Mouse (Mus musculus) heart, embryonic 16.5 days (tissue): ENCODE data around the gene Auts2. TPM values are rescaled to one million over a fixed set of nuclear protein-coding genes. Genes with fewer than 3 reads are reported as not detected.

Experiments
- ATAC-seq: fragments of 200-750 bp; cut with Nextera tagmentation; replicated peaks from 2 replicates; pipeline ENCODE4 v1.8.0; 2017; ENCODE audit warnings: moderate number of reproducible peaks; ENCODE audit not compliant: insufficient read depth, low FRiP score; ENCODE audit errors: extremely low read depth
- H3K27ac ChIP-seq: fragments of 300-500 bp; sonication (generic); 2 replicates; pipeline ENCODE4 v1.5.1; 2014; ENCODE audit warnings: mild to moderate bottlenecking, low read length, control low read depth, moderate library complexity
- H3K27me3 ChIP-seq: fragments of 300-500 bp; sonication (generic); 2 replicates; pipeline ENCODE4 v1.6.1; 2014; ENCODE audit warnings: low read length, mixed read lengths; ENCODE audit not compliant: control insufficient read depth, insufficient read depth
- H3K36me3 ChIP-seq: fragments of 300-500 bp; sonication (generic); 2 replicates; pipeline ENCODE4 v1.6.1; 2014; ENCODE audit not compliant: control insufficient read depth, insufficient read depth
- H3K4me1 ChIP-seq: fragments of 300-500 bp; sonication (generic); 2 replicates; pipeline ENCODE4 v1.6.1; 2014; ENCODE audit warnings: low read length, mixed read lengths; ENCODE audit not compliant: control insufficient read depth, insufficient read depth
- H3K4me2 ChIP-seq: fragments of 300-500 bp; sonication (generic); 2 replicates; pipeline ENCODE4 v1.6.1; 2014; ENCODE audit warnings: low read depth, mild to moderate bottlenecking, control low read depth, low read length
- H3K4me3 ChIP-seq: fragments of 300-500 bp; sonication (generic); 2 replicates; pipeline ENCODE4 v1.5.1; 2014; ENCODE audit warnings: mild to moderate bottlenecking, control low read depth, low read length
- H3K9ac ChIP-seq: fragments of 300-500 bp; sonication (generic); 2 replicates; pipeline ENCODE4 v1.6.1; 2014; ENCODE audit warnings: low read length, control low read depth
- H3K9me3 ChIP-seq: fragments of 300-500 bp; sonication (generic); replicated peaks from 2 replicates; pipeline ENCODE4 v1.6.1; 2016; ENCODE audit warnings: low read length; ENCODE audit not compliant: control insufficient read depth
- WGBS: fragments of 180-500 bp; shearing (Covaris S2); extraction: QIAGEN DNeasy Blood & Tissue Kit; methylation state at CpG from one replicate; pipeline ENCODE4 v1.1.7; 2014; 5-methylcytosine and 5-hydroxymethylcytosine counted together
- polyA plus RNA-seq: library from polyadenylated mRNA; unstranded; fragments of >200 nt; fragmentation: Nextera tagmentation; extraction: Ambion mirVana; gene quantifications from 2 replicates; pipeline ENCODE4 v1.2.1, GENCODE M21; 2015

The Auts2 gene
- polyA plus RNA-seq, 1 experiment from 2014 or later: 16.3 TPM

- H3K36me3 ChIP-seq: no peaks in the 10 kb centered on the region
- no peaks in the 10 kb centered on the region for H3K27me3 ChIP-seq
- H3K27ac ChIP-seq: peak overlapping the region; percentile 84
- WGBS: 37% methylated on average over 11 of the region's 11 CpGs
- H3K9ac ChIP-seq: no peak overlapping the region
- H3K4me1 ChIP-seq: peaks cover 21% of the 10 kb centered on the region
- H3K4me2 ChIP-seq: no peak overlapping the region
- H3K9me3 ChIP-seq: no peaks in the 10 kb centered on the region
- H3K4me3 ChIP-seq: no peak overlapping the region
- ATAC-seq: peak; percentile 74
These were observed 892.7 kb downstream of the Auts2 start for GRCm38 (mm10) chr5:131650381-131650891.

GRCm38 (mm10) chr5:131647683-131648119 is 895.4 kb downstream of the Auts2 start:
- H3K27me3 ChIP-seq: no peaks in the 10 kb centered on the region
- no peaks in the 10 kb centered on the region for H3K9me3 ChIP-seq
- WGBS: 15% methylated on average over 4 of the region's 4 CpGs
- no peak; the same call in 1 of the 2 replicates for ATAC-seq
- no peak overlapping the region for H3K4me3 ChIP-seq
- peak overlapping the region; percentile 37 for H3K27ac ChIP-seq
- H3K4me1 ChIP-seq: peaks cover 26% of the 10 kb centered on the region
- peak overlapping the region; percentile 27; the same call in 1 of the 2 replicates for H3K4me2 ChIP-seq
- H3K9ac ChIP-seq: peak overlapping the region; percentile 23; the same call in 1 of the 2 replicates
- no peaks in the 10 kb centered on the region for H3K36me3 ChIP-seq

- WGBS: 36% methylated on average over 4 of the region's 4 CpGs
- Histone ChIP-seq H3K9ac (peak overlapping the region; percentile 23; the same call in 1 of the 2 replicates), H3K36me3 (no peaks in the 10 kb centered on the region), H3K4me2 (peak overlapping the region; percentile 27; the same call in 1 of the 2 replicates), H3K4me1 (peaks cover 30% of the 10 kb centered on the region), H3K4me3 (no peak overlapping the region), H3K27me3 (no peaks in the 10 kb centered on the region), H3K9me3 (no peaks in the 10 kb centered on the region), H3K27ac (peak overlapping the region; percentile 37)
- peak; percentile 82; the same call in 1 of the 2 replicates for ATAC-seq
These were observed 896.0 kb downstream of the Auts2 start for GRCm38 (mm10) chr5:131647104-131647682.

DNA sequence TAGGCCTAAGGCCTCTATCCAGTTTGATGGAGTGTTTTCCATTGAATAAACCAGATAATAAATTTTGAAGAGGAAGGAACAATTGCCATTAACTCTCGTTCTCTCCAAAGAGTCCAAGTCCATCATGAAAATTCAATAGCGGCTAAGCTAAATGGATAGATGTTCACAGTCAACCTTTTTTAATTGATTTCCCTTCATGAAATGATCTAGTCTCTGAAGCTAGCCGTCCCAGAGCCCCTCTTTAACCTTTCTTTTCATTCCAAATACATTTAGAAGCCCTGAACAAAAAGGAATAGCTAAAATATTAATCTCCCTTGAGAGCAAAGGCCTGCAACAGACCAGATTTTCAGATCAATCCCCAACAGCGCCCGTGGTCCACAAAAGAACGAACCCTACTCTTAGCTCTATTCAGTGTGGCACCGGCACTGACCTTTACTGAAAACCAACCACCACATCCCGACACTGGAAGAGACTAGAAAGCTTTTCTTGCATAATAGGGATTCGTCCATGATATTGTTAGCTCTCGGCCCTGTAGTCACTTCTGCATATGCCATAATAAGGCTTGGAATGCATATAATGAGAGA is 896.9 kb downstream of the Auts2 start:
- no peak for ATAC-seq
- no peak overlapping the region for H3K4me3 ChIP-seq
- H3K4me1 ChIP-seq: peaks cover 31% of the 10 kb centered on the region
- H3K4me2 ChIP-seq: no peak overlapping the region
- H3K27ac ChIP-seq: no peak overlapping the region
- WGBS: 96% methylated on average over 10 of the region's 10 CpGs
- no peaks in the 10 kb centered on the region for H3K9me3 ChIP-seq
- H3K27me3 ChIP-seq: no peaks in the 10 kb centered on the region
- H3K36me3 ChIP-seq: no peaks in the 10 kb centered on the region
- no peak overlapping the region for H3K9ac ChIP-seq

DNA sequence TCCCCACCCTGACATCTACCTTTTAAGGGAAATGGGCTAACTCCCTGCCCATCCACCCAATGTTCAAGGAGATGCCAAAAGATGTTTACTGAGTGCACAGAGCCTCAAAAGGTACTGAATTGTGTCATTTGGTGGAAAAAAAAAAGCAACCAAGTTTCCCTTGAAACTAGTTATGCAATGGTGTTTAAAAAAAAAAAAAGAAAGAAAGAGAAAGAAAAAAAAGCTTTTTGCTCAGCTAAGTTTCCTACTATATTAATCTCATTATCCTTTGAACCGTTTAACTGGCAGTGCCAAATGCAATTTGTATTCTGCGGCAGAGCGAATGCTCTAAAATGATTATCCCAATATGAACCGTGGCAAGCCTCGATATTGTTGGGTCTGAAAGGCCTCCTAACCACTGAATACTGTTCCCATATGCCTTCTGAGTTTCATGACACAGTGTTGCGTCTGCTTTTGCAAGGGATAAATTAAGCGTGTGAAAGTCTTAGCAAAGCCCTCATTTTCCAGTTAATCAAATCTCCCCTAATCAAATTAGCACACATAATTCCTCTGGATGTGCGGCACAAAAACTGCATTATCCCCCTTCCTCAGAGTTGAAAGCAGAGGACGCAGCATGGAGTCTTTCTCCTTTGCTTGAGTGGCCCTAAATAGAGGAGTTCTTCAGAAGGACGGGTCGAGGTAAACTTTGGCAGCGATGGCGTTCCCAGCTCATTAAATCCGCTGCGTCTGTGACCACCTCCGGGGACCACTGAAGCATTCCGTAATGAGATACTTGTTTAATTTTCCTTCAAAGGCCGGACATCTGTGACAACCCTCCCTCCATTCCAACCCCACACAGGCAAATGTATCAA is 897.6 kb downstream of the Auts2 start:
- no peaks in the 10 kb centered on the region for H3K9me3 ChIP-seq
- no peaks in the 10 kb centered on the region for H3K36me3 ChIP-seq
- no peak overlapping the region for H3K9ac ChIP-seq
- ATAC-seq: no peak
- H3K27ac ChIP-seq: no peak overlapping the region
- 89% methylated on average over 18 of the region's 18 CpGs for WGBS
- H3K4me1 ChIP-seq: peaks cover 28% of the 10 kb centered on the region
- no peaks in the 10 kb centered on the region for H3K27me3 ChIP-seq
- H3K4me3 ChIP-seq: no peak overlapping the region
- no peak overlapping the region for H3K4me2 ChIP-seq

GRCm38 (mm10) chr5:131644331-131644730 is 898.8 kb downstream of the Auts2 start:
- H3K4me3 ChIP-seq: no peak overlapping the region

GRCm38 (mm10) chr5:131643176-131644174 is 899.7 kb downstream of the Auts2 start:
- Histone ChIP-seq H3K27ac (peak overlapping the region; percentile 25; the same call in 1 of the 2 replicates), H3K9me3 (no peaks in the 10 kb centered on the region), H3K4me3 (no peak overlapping the region), H3K4me1 (peaks cover 21% of the 10 kb centered on the region), H3K9ac (no peak overlapping the region), H3K27me3 (no peaks in the 10 kb centered on the region), H3K36me3 (no peaks in the 10 kb centered on the region), H3K4me2 (no peak overlapping the region)
- ATAC-seq: no peak
- 68% methylated on average over 23 of the region's 23 CpGs for WGBS

More at GRCm38 (mm10) chr5:131644331-131644730, 898.8 kb downstream of the Auts2 start:
- no peak for ATAC-seq
- no peaks in the 10 kb centered on the region for H3K9me3 ChIP-seq
- H3K4me1 ChIP-seq: peaks cover 21% of the 10 kb centered on the region
- no peak overlapping the region for H3K27ac ChIP-seq
- H3K9ac ChIP-seq: no peak overlapping the region
- H3K36me3 ChIP-seq: no peaks in the 10 kb centered on the region
- WGBS: 90% methylated on average over 6 of the region's 6 CpGs
- H3K27me3 ChIP-seq: no peaks in the 10 kb centered on the region
- H3K4me2 ChIP-seq: no peak overlapping the region

DNA sequence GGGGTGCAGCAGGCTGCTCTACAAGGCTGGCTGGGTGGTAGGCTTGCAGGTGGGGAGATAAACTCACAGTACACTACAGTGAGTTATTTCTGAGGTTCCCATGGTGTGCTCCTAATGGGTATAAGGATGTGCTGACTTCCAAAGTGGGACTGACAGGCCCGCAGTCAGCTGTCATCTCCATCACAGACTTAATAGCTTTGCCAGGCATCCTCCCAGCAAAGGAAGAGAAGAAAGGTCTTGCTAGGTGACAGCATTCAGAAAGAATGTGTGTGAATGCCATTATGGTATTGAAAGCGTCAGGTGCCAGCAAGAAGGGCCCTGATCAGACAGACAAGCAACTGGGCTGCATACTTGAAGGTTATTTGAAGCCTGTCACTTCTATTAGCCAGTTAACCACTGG is 900.4 kb downstream of the Auts2 start:
- Histone ChIP-seq H3K4me1 (peaks cover 17% of the 10 kb centered on the region), H3K36me3 (no peaks in the 10 kb centered on the region), H3K27me3 (no peaks in the 10 kb centered on the region), H3K4me3 (no peak overlapping the region), H3K4me2 (no peak overlapping the region), H3K27ac (no peak overlapping the region), H3K9ac (no peak overlapping the region), H3K9me3 (no peaks in the 10 kb centered on the region)
- 43% methylated on average over 2 of the region's 2 CpGs for WGBS
- ATAC-seq: peak; percentile 72
